Mouse (Mus musculus): ENCODE measurements at regions not wholly inside any gene's neighbourhood (a gene's known extent, or its start where the extent isn't known, plus 50 kb on each side); places are given as distances from the start of the nearest gene placed in this dataset.

- DNase-seq (ENCODE audit: low spot score in 2 of 2), result no peak
Observed at GRCm38 (mm10) chr8:89444466-89444865, 400.5 kb upstream of the Sall1 start.

GRCm38 (mm10) chr8:89439304-89439703, 395.3 kb upstream of the Sall1 start:
- DNase-seq (ENCODE audit: low spot score in 2 of 2), result no peak

GRCm38 (mm10) chr8:89426969-89427368, 383.0 kb upstream of the Sall1 start:
- no peak for DNase-seq (ENCODE audit: low spot score in 2 of 2)

- DNase-seq (ENCODE audit: low spot score in 2 of 2), result no peak
Observed at GRCm38 (mm10) chr8:89415287-89415686, 371.3 kb upstream of the Sall1 start.

GRCm38 (mm10) chr8:89412500-89412899, 368.5 kb upstream of the Sall1 start:
- DNase-seq (ENCODE audit: low spot score in 2 of 2), result no peak

- no peak for DNase-seq (ENCODE audit: low spot score in 2 of 2)
Observed at GRCm38 (mm10) chr8:89412046-89412445, 368.1 kb upstream of the Sall1 start.

DNA sequence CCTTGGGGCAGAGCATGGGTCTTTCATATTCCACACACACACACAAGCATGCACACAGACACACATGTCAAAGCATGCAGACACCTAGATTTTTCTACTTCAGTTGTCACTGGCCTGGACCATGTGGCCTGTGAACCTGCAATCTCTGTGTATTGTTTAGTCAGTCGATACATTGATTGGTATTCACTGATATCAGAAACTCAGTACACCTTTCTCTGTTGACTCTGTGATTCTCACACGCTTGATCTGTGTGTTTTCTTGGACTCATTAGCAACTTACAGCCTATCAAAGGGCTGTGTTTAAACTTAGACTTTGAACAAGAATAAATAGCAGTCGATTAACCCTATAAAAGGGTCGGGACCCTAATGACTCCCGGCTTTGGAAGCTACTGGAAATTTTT, 362.7 kb upstream of the Sall1 start:
- DNase-seq (ENCODE audit: low spot score in 2 of 2), result no peak

DNA sequence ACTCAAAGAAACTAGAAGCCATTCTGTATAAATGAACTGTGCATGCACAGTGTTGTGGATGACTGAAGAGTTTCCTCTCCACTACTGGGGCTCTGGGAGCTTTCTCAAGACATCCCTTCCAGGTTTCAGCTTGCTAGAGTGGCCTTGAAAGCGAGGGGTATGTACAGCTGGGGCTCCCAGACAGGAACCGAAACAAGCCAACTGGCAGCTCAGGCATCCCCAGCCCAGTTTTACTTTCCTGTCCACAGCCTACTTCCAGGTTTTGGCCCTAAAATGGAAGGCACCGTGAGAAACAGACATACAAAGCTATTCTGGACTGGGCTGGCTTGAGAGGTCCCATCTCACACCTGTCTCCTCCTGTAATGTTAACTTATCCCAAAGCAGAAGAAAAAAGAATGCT, 360.3 kb upstream of the Sall1 start:
- no peak for DNase-seq (ENCODE audit: low spot score in 2 of 2)

DNA sequence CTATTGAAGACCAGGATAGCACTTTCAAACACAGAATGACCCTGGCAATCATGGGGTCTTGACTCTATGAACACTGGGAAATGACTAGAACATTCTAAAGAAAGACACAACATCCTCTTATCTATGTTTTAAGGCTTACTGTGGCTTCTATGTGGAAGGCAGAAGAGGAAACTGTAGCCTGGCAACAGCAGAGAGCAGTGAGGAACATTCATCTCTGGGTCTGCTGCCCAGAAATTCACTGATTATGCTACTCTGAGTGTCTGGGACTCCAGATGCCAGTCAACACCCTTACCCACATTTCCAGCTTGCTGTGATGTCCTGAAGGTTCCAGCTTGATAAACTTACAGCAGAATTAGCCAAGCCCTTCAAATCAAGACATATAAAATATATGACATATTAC, 352.7 kb upstream of the Sall1 start:
- DNase-seq (ENCODE audit: low spot score in 2 of 2), result no peak

DNA sequence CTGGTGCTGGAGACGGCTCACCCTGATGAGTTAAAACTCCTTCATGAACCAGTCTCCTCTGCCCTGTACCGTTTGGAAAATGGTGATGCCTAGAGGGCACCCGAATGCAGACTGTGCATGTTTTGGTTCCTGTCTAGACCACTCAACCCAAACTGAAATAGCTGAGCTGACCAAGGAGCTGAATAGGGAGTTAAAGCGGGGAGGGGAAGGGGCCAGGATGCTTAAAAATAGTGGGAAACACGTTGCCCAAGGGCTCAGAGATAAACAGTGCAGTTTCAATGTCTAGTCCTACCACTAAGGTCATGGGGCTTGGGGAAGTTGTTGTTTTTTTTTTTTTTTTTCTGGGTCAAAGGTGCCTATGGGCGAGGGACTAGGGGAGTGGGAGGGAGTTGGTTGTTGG, 348.8 kb upstream of the Sall1 start:
- DNase-seq (ENCODE audit: low spot score in 2 of 2), result no peak

GRCm38 (mm10) chr8:89388761-89389160, 344.8 kb upstream of the Sall1 start:
- no peak for DNase-seq (ENCODE audit: low spot score in 2 of 2)

- DNase-seq (ENCODE audit: low spot score in 2 of 2), result no peak
Observed at GRCm38 (mm10) chr8:89387295-89387694, 343.3 kb upstream of the Sall1 start.

DNA sequence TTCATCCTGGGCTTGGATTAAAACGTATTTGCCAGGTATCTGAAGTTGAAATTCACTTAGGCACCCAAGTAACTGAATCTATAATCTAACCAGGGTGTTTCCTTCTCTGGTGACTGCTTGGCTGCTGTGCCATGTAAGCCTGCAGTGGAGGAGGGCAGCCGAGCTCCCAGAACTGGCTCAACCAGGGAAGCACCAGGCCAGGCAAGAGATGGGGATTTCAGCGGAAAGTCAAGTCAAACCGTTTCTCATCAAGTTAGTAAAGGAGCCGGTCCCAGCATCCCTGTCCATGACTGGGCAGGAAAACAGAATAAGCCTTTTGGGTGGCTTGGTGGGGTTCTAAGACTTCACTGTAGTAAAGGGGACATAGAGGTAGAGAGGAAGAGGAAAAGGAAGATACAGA, 341.1 kb upstream of the Sall1 start:
- DNase-seq (ENCODE audit: low spot score in 2 of 2), result no peak

- DNase-seq (ENCODE audit: low spot score in 2 of 2), result no peak
Observed at GRCm38 (mm10) chr8:89383781-89384180, 339.8 kb upstream of the Sall1 start.

GRCm38 (mm10) chr8:89382538-89383380, 338.8 kb upstream of the Sall1 start:
- DNase-seq (ENCODE audit: low spot score in 2 of 2), result no peak

DNA sequence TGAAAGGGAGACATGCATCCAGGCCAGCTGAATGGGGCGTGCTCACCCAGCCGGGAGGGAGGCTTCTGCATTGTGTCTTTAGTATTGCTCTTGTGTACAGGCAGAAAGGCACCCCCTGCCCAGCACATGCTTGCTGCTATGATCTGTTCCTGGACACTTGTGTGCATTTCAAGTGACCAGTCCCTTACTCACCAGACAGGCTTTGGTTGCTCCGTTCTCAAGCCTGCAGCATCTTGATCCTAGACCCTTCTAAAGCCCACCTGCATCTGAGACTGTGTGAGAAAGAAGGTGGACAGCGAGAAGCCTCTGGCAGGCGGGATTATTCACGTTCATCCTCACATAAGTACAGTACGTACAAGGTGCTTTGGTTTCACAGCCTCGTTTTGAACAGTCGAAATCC, 336.5 kb upstream of the Sall1 start:
- DNase-seq (ENCODE audit: low spot score in 2 of 2), result no peak

DNA sequence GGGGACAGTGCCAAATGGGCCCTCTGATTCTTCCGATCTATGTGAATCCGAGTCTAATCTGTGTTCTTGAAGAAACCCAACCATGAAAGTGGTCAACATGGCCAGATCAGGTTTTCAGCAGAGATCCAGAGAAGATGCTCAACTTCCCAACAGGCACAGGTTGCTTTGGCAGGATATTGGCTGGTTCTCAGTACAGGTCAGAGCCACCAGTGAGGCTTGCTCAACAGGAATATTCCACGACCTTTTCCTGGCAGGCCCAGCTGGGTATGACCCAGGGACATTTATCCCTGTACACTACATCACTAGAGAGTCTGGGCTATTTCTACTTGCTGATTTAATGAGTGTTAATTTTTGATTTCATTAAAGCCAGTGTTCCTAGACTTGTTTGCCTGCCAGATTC, 328.8 kb upstream of the Sall1 start:
- DNase-seq (ENCODE audit: low spot score in 2 of 2), result no peak

GRCm38 (mm10) chr8:89371773-89372132, 327.8 kb upstream of the Sall1 start:
- DNase-seq (ENCODE audit: low spot score in 2 of 2), result no peak

GRCm38 (mm10) chr8:89370816-89371772, 327.1 kb upstream of the Sall1 start:
- DNase-seq (ENCODE audit: low spot score in 2 of 2), result no peak

GRCm38 (mm10) chr8:89365430-89365829, 321.5 kb upstream of the Sall1 start:
- DNase-seq (ENCODE audit: low spot score in 2 of 2), result no peak

DNA sequence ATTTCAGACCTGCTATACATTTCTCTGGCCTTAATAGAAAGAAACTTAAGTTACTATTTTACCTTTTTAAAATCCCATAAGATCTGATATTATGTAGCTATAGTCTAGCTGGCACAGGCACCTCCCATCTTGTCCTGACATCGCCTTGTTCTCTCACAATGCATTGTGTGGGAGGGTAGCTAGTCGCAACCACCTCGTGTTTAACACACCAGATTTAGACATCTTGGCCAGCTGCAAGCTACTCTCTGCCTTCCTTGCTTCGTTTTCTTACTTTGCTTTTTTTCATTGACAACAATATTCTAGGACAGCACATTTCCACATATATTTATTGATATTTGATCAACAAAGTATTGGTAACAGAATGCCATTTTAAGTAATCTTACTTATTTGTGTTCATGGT, 314.4 kb upstream of the Sall1 start:
- DNase-seq (ENCODE audit: low spot score in 2 of 2), result no peak

DNA sequence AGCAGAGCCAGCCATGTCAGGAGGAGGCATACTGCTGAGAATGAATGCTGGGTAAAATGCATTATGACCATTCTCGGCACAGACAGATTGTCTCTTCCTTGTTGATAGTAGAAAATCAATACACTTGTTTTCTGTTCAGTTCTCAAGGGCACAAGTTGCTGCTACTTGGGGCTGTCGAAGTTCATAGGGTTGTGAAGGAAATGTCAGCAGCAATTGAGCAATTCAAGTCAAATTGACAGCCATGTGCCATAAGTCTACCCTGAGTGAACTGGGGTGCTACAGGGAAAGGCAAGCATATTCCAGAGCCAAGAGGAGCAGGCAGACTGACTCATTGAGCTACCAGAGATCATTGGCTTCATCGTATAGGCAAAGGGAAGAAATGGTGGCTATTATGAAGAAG, 301.6 kb upstream of the Sall1 start:
- no peak for DNase-seq (ENCODE audit: low spot score in 2 of 2)

DNA sequence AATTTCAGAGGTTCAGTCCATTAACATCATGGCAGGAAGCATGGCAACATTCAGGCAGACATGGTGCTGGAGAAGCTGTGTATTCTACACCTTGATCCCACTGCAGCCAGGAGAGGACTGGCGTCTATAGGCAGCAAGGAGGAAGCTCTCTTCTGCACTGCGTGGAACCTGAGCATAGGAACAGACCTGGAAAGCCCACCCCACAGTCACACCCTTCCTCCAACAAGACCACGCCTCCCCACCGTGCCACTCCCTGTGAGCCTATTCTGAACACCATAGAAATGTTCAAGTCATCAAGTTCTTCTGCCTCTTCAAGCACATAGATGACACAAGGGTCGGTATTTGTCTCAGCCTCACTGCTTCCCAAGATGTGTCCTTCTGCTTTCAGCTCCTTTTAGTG, 297.7 kb upstream of the Sall1 start:
- DNase-seq (ENCODE audit: low spot score in 2 of 2), result no peak

All from frontal cortex, postnatal 25 days (tissue).